Mouse (Mus musculus): ENCODE measurements around the gene Ikzf3.

Ikzf3 gene

DNA sequence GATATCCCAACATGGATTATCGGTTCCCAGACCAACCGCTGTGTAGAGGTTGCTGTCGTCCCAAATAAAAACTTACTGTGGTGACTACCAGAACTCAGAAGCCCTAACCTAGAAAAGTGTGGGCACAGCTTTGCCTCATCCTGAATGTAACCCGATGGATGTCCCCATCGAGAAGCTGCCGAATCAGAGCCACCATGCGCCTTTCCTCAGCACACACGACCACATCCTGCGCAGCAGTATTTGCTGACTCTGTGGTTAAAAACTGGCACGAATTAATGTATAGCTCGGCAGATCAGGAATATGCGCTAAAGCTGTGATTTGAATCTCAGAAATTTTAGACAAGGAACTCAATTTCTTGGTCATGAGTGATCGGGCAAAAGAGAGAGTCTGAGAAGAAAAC, 33.0 kb downstream of the Ikzf3 start:
- DNase-seq (ENCODE audit: low spot score in 2 of 2), result peak; percentile 26 to 29

DNA sequence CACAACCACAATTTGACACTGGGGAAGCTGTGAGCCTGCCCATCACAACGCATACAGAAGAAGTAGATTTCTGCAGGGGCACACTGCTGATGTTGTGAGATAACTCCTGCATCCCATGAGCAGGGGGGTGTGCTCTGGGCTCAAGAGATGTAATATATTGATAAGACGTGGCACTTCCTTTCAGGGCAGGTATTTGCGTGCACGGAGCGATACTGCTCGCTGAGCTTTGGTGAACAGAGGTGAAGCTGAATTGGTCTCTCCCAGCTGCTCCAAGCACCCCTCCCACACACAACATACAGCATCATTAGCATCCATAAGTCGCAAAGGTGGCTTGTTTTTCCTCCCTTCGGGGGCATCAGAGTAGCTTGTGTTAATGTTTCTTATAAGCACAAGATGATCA, 35.7 kb downstream of the Ikzf3 start:
- peak; percentile 17 to 44 for DNase-seq (ENCODE audit: low spot score in 2 of 2)

DNA sequence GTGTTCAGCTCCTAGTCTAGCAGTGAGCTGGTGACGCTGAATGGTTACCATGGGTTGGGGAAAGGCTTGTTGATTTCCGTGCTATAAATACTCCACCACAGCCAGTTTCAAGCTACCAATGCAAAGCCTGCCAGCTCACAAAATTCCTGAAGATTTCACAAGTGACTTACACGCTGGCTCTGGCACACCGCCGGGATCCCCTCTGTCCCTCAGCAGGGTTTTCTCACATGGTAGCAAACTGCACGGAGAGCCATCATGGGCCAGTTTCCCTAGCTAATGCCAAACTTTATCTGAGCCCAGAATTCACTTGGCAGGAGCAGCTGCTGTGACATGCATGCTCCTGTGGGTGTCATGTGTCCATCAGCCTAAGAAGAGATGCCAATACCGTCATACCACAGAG, 36.4 kb downstream of the Ikzf3 start:
- peak; percentile 40 to 59 for DNase-seq (ENCODE audit: low spot score in 2 of 2)

DNA sequence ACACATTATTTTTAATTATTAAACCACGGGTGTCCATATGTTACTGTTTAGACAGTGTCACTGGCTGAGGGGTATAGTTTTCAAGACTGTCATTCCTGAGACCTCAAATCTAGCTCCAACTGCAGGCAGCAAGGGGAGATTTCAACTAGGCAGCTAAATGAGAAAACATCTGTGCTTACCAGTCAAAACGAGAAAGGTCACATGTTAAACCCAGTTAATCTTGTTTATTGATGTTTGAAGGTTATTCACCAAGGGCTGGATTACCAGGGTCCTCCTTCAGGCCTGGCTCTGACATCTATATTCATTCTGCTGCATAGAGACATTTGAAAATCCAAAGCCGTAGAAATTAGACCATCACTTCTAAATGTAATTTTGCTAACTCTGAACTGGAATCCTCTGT, 40.9 kb downstream of the Ikzf3 start:
- DNase-seq (ENCODE audit: low spot score in 2 of 2), result no peak

DNA sequence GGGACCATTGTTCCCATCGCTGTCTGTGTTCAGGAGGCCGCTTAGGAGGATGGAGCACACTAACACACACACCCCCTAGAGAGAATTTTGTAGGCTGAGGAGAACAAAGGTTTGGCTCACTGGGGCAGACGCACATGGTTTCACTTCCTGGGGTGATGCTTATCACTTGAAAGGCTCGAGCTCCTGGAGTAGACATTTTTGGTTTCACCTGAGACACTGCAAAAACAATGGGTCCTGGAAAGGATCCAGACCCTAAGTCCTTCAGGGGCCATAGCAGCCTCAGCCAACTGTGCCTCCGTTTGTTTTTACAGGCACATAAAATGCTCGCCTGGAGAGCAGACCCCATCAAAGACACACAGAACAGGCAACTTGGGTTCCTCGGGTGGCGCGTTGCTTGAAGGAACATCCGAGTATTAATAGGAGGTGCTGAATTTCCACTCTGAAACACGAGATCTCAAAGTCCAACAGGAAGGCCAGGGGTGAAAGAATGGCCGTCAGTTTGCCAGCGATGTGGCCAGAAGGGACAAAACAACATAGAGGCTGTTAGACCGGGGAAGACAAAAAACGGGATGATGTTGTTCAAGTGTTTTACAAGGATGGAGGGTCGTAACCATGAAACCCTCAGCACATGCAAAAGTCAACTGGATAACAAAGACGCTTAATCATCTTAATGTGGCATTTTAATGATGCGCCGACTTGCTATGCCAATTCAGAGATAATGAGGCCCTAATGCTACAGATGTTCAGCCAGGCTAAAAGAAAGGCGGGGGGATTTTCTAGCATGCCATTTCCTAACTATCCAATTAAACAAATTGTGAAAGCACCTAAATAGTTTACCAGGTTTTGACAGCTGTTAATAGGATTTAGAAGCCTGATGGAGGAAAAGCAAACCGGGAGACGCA, 48.2 kb downstream of the Ikzf3 start:
- peak in 1 of 2 experiments; percentile 52 for DNase-seq (ENCODE audit: low spot score in 2 of 2)

DNA sequence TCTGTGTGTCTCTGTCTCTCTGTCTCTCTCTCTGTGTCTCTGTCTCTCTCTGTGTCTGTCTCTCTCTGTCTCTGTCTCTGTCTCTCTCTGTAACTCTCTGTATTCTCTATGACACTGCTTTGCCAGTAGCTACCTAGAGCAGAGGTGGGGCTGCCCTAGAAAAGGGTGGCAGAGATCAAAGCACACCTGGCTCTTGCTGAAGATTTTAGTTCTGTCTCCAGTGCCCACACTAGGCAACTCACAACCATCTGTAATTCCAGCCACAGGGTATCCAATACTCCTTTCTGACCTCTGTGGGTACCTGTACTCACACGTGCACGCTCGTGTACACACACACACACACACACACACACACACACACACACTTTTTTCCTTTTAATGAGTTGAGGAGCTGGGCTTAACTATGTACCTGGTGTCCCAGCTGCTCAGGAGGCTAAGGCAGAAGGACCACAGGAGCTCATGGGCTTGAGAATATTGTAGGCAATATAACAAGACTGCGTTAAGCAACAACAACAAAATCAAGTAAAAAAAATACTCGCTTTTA, 50.6 kb downstream of the Ikzf3 start:
- DNase-seq (ENCODE audit: low spot score in 2 of 2), result no peak

DNA sequence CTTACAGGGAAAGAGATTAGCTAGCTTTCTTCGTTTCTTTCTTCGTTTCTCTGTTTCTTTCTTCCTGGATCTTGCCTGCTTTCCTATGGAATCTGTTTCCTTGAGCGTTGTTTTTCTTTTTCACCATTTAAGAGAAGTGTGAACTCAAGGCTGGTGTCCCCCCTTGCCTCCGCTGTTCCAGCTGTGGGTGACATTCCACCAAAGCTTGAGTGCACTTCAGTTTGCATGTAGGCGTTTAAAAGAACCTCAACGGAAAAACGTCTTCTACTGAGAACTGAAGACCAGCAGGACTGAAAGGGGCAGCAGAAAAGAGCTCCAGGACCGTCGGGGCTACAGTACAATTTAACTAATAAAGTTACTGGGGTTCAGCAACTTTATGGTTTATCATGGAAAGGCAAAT, 52.4 kb downstream of the Ikzf3 start:
- DNase-seq (ENCODE audit: low spot score in 2 of 2), result no peak

DNA sequence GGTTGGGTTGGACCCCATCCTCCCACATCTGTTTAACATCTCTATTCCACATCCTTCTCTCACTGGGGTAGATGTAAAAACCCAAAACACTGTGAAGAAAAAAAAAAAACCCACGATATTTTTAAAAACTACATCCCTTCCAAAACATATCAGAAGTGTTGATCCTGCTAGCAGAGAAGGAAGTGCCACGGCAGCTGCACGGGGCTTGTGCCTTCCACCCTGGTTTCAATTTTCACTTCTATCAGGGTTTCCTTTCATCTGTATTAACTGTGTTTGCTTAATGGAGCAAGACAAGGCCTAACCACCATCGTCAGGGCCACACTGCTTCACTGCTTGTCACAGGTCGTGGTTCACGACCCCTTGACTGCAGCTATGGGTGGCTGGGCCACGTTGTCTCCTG, 52.9 kb downstream of the Ikzf3 start:
- DNase-seq (ENCODE audit: low spot score in 2 of 2), result peak in 1 of 2 experiments; percentile 48

DNA sequence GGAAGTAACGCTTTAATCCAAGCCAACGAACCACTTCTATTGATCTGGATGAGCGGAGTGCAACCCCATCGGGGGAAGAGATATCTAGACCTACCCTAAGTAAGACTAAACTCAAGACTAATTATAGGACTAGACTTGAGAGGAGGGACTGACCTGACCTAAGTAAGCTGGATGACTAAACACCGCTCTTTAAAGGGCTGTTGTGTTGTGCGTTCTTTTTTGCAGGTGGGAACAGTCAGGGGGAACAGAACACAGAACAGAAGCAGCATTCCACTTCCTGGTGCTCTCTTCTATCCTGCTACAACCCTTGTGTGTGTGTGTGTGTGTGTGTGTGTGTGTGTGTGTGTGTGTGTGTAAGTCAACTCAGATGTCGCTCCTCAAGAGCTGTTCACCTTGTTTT, 54.3 kb downstream of the Ikzf3 start:
- DNase-seq (ENCODE audit: low spot score in 2 of 2), result no peak

DNA sequence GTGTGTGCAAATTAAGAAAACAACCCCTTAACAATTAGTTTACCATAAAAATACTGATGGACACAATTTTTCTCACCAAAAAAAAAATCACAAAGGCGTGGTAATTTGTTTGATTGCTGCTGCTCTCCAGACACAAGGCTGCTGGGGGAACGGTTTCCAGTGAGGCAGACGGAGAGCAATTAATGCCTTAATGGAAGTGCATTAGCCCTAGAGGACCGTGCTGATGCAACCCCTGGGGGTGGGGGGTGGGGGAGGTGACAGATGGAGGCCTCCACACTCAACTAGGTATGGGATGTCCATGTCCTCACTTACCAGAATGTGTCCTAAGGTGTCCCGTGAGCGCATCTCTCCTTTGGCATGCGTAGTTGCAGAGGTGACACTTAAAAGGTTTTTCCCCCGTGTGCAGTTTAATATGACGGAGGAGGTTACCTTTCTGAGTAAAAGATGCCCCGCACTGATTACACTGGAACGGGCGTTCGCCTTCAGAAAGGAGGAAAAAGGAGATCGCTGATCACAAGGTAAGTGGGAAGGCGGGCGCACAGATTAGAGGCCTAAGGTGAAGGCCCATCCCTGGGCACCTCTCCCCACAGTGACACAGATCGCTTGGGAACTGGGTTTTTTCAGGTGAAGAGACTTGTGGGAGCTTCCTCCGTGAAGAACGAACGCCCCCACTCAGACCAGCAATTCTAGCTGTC, 57.1 kb downstream of the Ikzf3 start:
- DNase-seq (ENCODE audit: low spot score in 2 of 2), result no peak

DNA sequence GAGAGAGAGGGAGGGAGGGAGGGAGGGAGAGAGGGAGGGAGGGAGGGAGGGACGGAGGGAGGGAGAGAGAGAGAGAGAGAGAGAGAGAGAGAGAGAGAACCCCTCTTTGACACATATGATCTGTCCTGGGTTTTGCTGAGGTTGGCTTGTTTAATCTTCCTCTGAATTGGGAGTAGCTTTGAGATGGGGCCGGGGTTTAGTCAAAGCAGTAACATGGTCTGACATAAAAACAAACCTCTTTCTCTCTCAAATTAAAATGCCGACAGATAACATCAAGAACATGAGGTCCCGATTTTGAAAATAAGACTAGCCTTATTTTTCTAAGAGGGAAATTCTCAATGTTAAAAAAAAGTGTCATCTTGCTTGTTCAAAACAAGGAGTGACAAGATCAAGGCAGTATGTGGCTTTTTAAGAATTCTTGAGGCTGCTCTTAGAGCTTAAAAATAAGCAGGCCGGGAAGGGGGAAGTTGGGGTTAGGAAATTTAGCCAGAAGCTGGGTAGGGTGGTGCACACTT, 58.2 kb downstream of the Ikzf3 start:
- no peak for DNase-seq (ENCODE audit: low spot score in 2 of 2)

DNA sequence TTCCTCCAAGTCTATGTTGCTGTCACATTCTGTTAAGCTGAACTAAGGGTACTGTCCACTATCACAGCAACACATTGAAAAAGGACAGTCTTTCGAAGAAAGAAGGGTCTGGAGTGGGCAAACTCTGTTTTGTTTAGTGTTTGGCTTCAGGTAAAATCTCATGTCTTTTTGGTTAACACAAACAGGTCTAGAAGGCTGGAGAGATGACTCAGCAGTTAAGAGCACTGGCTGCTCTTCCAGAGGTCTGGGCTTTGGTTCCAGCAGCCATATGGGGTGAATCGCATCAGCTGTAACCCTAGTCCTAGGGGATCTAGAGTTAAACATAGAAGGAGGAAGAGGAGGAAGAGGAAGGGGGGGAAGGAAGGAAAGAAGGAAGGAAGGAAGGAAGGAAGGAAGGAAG, 60.1 kb downstream of the Ikzf3 start:
- no peak for DNase-seq (ENCODE audit: low spot score in 2 of 2)

DNA sequence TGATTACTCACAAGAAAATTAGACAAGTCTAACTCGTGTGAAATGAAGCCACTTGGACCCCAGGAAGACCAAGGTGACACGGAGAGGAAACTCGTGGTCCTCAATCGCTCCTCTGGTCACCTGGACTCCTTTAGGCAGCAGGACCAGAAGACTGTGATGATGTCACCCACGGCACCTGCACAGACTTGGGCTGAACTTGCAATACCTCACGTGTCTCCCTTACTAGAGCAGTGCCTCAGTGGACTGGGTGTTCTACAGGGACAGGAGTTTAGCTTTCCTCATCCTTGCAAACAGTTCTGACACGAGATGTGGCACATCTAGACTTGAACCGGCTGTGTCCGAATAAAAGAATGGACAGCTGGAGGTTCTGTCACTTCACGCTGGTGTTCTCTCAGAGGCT, 63.8 kb downstream of the Ikzf3 start:
- DNase-seq (ENCODE audit: low spot score in 2 of 2), result no peak

DNA sequence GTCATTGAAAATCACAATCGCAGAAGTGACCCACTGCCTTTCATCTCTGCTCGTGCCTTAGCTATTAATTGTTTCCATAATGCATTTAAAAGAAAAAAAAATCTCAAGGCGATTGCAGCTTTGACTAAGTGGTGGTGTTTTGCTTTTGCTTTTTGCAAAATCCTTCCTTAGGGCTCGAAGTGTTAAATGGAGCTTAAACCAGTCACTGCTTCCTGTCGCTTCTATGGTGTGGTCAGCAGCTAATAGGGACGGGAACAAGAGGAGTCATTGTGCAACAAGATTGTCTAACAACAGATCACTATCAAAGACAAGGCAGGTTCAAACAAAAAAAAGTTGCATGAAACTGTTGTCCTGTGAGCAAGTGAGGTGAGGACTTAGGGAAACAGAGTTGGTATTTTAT, 64.6 kb downstream of the Ikzf3 start:
- no peak for DNase-seq (ENCODE audit: low spot score in 2 of 2)

DNA sequence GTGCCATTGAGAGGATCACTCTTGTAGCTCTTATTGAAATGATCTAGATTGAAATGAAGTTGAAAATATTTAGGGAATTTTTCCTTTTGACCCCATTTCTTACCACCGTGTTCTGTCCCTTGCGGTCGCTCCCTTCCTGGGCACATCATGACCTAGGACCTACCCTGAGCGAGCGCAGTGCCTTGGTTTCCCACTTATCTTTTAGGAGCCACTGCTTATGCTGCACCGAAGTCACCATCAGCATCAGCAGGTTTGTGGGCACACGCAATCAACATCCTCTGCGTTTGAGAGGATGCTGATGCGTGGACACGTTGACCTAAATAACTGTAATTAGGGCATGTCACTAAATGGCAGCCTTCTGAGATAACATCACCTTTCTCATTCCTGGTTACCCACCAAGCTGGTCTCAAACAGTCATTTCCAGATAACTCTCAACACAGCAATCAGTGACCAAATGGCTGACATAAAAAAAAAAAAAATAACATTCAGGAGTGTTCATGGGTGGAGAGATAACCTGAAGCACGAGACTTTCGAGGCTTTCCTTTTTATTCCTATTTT, 65.8 kb downstream of the Ikzf3 start:
- no peak for DNase-seq (ENCODE audit: low spot score in 2 of 2)

DNA sequence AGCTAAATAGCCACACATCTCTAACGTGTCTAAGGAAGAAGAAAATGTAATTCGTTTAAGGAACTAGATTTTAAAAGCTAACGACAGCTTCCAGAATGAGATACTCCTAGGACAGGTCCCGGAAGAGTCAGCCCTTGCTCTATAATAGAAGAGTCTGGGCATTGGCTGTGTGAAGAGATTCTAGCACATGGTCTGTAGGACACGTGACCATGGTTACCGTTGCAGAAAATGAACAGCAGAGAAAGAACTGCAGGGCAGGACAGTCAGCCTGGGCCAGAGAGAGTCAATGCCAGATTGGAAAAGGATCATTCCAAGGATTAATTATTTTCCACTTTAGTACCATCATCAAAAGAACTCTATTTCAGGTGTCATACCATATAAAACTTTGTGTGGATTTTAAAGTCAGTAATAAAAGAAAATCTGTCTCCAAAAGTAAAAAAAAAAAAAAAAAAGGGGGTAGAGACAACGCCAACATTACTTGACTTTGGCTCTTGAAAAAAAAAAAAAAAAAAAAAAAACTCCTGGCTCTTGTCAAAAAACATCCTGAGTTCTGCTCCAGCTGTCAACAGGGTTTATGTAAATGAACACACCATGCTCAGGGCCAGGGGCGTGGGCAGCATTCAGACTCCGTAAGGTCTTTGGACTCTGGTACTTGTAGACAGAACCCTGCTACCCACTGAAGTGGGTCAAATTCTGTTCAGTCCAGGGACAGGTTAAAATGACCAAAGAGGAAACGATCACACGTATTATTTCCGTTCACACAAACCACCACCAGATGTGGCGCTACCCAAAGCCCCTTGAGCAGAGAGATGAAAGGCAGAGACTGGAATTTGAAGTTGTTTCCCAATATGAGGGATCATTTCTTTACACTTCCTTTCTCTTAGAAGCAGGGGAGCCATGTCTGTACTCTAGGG, 66.5 kb downstream of the Ikzf3 start:
- peak; percentile 38 to 61 for DNase-seq (ENCODE audit: low spot score in 2 of 2)

DNA sequence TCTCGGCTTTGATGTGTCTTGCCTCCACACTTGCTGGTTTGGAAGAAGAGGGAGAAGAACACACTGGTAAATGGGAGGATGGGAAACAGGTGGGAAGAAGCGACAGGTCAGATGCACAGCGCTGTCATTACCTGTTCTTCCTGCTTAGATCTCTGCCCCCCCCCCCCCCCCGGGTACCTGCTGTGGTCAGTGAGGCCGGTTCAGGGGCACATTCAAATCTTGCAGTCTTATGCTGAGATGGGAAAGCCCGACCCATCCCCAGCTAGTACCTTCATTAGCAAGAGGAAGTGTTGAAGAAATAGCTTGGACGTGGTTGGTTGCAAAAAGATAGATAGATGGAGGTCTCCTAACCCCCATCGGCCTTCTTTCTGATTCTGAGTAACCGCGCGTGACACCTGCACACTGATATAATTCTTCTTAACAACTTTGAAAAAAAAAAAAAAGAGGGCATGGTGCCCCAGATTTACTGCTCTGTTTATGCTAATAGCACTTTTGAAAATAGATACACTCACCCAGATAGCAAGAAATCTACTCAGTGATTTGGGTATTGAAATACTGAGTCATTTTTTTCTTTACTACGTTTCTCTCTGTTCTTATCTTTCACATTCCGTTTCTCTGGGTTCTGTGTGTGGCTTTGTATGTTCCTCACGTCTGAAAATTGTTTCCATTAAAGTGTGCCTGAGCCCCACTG, 68.7 kb downstream of the Ikzf3 start:
- no peak for DNase-seq (ENCODE audit: low spot score in 2 of 2)

DNA sequence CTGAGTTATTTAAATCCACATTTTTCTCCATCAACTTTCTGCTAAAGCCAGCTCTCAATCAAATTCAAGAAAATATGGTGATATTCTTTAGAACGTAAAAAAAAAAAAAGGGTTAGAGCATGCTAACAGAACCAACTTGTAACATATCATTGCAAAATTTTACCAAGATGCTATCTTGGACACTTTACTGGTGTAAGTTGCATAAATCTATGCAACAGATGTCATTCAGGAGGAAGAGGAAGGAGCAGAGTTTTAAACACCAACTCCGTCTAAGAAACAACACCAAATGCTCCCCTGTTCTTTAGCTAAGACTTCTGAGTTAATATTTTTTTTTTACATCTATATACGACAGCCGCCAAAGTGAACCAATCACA, 69.4 kb downstream of the Ikzf3 start:
- DNase-seq (ENCODE audit: low spot score in 2 of 2), result no peak

DNA sequence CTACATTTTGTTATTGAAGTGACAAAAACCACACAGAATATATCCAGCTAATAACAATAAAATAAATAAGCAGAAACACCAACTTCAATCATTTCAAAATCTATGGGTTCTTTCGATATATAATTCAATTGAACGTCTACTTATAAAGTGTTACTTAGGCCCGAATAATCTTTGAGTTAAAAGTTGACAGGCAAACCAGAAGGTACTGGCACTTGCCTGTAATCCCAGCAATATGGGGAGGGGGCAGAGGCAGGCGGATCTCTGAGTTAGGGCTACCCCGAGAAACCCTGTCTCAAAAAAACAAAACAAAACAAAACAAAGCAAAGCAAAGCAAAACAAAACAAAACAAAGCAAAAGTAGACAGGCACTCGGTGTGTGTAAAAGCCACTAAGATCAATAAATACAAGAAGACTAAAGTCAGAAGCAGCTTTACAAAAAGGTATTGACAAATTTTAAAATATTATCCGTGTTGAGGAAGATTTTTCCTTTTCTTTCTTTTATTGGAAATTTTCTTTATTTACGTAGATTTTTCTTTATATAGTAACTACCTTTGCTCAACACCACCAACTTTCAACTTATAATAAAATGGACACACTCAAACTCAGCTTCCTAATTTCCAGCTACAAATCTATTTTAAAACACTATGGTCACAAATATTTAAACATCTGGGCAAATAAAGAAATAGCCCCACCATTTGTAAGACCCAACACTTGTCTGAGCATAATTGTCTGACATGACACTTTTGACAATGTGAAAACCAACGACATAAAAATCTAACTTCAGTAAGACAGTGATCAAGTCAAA, 70.0 kb downstream of the Ikzf3 start:
- no peak for DNase-seq (ENCODE audit: low spot score in 2 of 2)

DNA sequence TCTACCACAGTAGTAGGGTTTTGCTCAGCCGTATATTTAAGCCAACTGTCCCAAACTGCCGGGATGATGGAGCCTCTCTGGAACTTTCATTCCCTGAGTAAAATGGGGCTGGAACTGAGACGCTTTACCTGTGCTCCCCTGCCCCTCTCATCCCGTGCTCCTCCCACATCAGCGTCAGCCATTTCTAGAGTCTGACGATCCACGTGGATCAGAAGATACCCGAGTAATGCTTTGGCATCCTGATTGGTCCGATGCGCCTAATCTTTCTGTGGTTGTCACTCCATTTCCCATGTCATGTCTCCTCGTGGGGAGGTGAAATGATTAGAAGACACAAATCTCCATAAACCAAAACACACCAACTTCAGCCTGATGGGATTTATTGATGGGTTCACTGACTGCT, 70.9 kb downstream of the Ikzf3 start:
- DNase-seq (ENCODE audit: low spot score in 2 of 2), result no peak

Data from natural killer cell, adult 2 months (primary cell).